Mouse (Mus musculus): Measurements from ENCODE around the gene Kyat3.

GRCm38 (mm10) chr3:142777227-142777626 lies 76.4 kb downstream of the Kyat3 start:
- no peak for TF ChIP-seq EP300 (IDR thresholded peaks at IDR 0.05; ENCODE audit: low read depth)
- no peak for TF ChIP-seq CTCF (IDR thresholded peaks at IDR 0.05; ENCODE audit: low read depth)
